Mouse (Mus musculus) kidney, adult 2 months (tissue): ENCODE results near the gene Kctd10.

Experiments
- CTCF ChIP-seq: fragments of 200-500 bp; conservative IDR thresholded peaks from 2 replicates; pipeline ENCODE4 v1.5.1; 2011; ENCODE audit warnings: low read depth, mild to moderate bottlenecking, control low read depth, low read length, moderate library complexity, mixed read lengths; ENCODE audit not compliant: insufficient read depth, insufficient read length
- POLR2A ChIP-seq: fragments of 200-500 bp; IDR thresholded peaks from one replicate; pipeline ENCODE4 v1.6.1; 2011; ENCODE audit warnings: low read depth, low read length, control low read depth

DNA sequence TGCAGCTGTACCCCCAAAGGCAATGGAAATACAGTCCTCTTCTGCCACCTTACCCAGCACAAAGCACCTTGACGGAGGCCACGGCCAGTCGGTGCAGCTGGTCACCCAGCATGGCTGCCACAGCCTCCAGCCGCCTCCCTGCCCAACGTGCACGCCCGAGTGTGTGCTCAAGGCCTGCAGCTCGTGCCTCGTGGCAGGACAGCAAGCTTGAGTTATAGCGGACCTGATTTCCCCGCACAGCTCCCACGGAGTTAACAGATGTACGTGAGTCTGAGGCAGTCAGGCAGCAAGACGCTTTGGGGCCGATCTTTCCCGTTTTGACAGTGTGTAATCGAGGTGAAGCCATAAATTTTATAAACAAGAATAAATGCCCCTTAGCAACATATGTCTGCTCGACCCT, 48.3 kb upstream of the Kctd10 start:
- TF ChIP-seq POLR2A (no peak), CTCF (no peak)
